Mouse (Mus musculus) CH12F3 (cell line): ENCODE results near the gene Umodl1.

Experiments used
- in situ Hi-C: fragments of 300-500 bp; cut with MboI; formaldehyde crosslinking; loops from 2 replicates; pipeline ENCODE4 v1.14.3; 2020; ENCODE audit warnings: low sequenced_read_pairs

The Umodl1 gene

DNA sequence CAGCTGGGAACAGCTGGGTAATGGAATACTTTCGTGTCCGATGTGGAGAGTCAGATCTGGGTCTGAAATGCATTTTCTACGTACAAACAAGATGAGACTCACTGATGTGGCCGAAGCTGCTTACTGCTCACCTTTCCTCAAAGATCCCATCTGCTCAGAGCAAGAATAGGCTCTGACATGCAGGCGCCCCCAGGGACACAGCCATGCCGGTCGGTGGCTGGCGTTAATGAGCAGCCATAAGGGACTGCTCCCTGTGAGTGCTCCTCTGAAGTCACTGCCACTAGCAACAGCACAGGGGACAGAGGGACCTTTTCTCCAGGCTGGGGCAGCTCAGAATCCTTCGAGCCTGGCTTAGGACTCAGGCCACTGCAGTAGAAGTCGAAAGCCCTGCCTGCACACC is at the start of gene Umodl1:
Gene Umodl1, plus strand, starts transcription at position 301 of the 400 bp plus-strand sequence.
- in situ Hi-C loops, result no loop called here

DNA sequence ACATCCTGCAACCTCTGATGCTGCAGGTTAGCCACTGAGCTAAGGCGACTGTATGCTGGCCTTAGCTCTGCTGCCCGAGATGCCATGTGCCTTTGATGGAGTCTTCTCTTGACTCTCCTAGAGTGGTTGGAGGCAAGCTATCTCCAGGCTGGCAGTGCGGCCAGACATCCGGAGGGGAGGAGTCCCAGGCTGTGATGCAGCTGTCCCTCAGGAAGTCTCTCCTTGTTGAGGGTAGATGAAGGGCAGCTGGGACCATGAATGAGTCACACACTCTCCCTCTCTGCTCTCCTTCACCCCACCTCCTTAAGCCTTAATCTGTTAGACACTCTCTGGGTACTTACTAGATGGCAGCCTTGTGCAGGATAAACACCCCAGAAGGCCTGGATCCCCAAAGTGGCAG is 46.9 kb upstream of the Umodl1 start:
- in situ Hi-C loops, result no loop called here

GRCm38 (mm10) chr17:30910866-30911731 is 43.3 kb upstream of the Umodl1 start:
- in situ Hi-C loops, result no loop called here

- in situ Hi-C loops, result no loop called here
Measured at GRCm38 (mm10) chr17:30911732-30912088, 42.7 kb upstream of the Umodl1 start.

DNA sequence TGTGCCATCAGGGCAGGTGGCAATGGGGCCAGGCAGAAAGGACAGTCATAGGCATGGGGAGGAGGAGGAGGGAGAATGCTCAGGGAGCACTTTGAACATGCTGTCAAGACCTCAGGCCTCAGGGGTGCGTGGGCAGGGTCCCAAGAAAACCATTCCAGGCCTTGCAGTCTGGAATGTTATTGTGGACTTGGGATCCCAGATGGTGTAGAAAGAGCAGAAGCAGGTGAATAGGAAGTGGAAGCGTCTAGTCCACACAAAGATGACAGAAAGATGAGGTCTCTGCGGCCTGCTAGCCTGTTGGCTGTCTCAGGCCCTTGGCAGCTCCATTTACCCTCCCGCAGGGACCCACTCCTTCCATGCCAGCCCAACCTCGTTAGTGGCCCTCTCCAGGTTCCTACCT is 41.9 kb upstream of the Umodl1 start:
- in situ Hi-C loops, result no loop called here

DNA sequence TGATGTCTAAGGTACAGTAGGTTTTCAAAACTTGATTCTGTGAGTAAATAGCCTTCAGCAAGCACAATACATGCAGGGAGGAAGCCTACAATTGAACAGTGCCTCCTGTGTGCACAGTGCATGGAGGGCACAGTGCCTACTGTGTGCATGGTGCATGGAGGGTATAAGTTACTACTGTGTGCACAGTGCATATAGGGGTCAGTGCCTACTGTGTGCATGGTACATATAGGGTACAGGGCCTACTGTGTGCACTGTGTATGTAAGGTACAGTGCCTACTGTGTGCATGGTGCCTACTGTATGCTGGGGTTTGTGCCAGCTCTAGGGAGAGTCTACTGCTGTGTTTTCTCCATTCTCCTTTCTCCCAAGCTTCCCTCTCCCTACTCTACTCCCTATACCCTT is 40.2 kb upstream of the Umodl1 start:
- in situ Hi-C loops, result no loop called here

- in situ Hi-C loops, result loop anchor here (5.0 kb wide), 1 partner anchor 476 kb away; no protein-coding TSS in a partner anchor
Measured at GRCm38 (mm10) chr17:30923566-30923965, 30.9 kb upstream of the Umodl1 start.

DNA sequence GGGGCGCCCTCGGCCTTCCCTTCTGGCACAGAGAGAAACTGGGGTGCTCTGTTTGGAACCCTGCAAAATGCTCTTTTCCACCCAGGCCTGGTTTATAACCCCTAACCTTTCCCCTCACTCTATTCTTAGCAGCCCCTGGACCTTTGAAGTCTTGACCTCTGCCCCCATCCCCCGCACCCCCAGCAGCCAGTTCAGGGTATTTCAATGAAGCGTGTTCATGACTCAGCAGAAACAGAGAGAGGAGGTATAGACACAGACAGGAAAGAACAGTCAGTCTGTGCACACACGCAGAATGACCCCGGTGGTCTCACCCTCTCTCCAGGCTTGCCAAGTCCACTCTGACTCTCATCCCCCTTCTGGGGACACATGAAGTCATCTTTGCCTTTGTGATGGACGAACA is 23.6 kb upstream of the Umodl1 start:
- in situ Hi-C loops, result no loop called here

DNA sequence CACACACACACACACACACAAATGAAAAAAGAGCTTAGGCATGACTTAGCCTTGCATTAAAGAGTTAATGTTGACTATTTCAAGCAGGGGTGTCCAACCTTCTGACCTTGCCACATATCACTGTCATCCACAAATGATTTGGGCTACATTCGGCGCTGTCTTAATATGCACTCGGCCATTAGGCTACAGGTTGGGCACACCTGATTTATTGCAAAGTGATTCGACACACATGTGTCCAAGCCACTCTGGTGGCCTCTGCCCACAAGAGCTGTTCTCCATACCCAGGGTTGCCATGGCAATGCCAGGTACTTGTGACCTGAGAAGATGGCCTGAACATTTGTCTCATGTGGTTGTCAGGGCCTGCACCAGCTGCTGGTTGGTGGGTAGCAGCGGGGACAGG is 21.6 kb upstream of the Umodl1 start:
- in situ Hi-C loops, result no loop called here

GRCm38 (mm10) chr17:30935301-30935700 is 19.1 kb upstream of the Umodl1 start:
- in situ Hi-C loops, result no loop called here

DNA sequence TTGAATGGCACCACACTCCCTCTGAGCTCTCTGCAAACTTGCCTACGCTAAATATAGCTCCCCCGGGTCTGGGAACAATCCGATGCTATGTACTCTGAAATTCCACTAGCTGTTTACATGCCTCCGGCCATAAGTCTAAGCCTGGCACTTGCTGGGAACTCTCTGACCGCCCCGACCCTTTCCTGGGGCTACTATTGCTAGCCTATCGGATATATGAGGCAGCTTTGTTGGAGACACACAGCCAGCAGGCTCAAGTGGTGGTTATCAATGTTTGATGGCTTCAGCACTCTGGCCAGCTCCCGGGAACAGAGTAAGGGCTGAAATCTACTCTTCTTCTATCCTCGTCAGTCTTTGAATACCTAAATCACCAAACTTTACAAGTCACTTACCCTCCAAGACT is 15.9 kb upstream of the Umodl1 start:
- in situ Hi-C loops, result no loop called here

DNA sequence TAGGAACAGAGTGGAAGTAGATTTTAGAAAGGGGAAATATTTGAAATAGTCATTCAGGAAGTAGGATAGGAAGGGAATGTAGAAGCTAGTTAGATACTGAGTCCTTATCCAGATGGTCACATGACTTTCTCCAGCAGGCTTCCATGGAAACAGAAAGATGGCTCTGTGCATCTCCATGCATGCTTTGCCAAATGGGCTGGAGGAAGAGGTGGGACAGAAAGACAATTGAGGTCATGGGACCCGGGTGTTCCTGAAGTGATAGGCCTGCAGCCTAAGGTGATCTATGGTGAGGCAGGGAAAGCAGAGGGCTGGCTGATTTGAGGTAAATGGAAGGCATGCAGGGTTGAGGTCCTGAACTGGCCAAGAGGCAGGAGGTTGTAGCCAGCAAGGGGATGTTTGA is 6.1 kb upstream of the Umodl1 start:
- in situ Hi-C loops, result no loop called here

GRCm38 (mm10) chr17:30950780-30951179 is 3.7 kb upstream of the Umodl1 start:
- in situ Hi-C loops, result no loop called here

DNA sequence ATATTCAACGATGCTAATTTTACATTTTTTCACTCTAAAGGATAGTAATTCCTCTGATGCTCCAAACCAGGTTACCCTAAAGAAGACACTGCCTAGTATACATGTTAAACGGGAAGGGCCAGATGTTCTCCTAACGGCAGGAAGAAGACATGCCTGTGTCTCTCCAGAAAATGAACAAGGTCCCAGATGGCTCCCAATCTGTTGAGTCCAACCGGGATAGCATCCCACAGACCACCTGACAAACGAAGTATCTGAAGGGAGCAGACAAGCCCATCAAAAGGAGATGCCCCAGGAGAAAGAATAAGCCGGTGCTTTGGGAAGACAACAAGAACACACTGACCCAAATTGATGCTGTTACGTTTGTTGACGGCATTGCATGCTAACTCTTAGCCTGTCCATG is 2.8 kb upstream of the Umodl1 start:
- in situ Hi-C loops, result no loop called here

GRCm38 (mm10) chr17:30961936-30962592 is 7.6 kb downstream of the Umodl1 start:
- in situ Hi-C loops, result no loop called here

DNA sequence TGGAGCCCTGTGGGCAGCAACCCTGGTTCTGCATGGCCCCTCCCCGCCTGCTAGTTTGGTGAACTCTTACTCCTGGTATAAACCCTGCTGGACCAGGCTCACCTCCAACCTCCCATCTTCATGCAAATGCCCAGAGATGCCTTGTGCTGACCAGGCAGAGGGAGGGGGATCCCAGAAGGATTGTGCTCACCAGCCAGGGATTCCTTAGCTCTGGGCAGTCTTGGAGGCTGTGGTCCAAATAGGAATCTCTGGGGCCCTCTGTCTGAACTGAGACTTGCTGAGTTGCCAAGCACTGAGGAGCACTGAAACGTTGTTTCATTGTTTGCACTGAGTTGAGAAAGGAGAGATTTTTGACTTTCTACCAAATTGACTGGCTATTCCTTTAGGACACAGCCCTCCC is 8.4 kb downstream of the Umodl1 start:
- in situ Hi-C loops, result no loop called here

DNA sequence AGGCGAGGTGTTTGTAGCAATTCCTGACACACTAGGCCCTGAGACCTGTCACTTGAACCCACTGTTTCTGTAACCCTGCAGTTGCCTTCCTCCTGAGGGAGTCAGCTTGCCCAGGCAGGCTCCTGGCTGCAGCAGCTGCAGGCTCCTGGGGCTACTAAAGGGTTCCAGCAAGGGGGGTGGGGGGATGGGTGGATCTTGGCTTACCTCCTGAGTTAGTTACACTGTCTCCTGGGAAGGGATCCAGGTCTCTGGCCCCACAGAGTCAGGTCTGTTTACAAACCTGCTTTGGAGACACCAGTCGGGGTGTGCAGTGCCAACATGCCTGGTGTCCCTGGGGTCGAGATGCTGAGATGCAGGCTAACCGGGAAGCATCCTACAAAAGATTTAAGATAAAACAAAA is 15.5 kb downstream of the Umodl1 start:
- in situ Hi-C loops, result no loop called here

DNA sequence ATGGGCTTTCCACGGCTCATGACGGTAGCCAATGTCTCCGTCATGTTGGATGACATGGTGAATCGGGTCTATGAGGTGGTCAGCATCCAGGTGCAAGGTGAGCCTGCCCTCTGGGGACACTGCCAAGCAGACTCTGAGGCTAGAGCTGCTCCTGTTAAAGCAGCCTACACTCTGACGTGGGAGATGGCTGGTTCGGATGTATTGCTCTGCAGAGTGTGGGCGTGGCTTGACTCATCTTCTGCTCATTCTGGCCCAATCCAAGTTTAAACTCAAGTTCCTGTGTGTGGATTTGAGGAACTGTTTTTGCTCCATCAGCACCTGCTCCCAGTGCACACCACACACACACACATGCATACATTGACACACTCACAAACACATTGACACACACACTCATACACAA is 17.4 kb downstream of the Umodl1 start:
- in situ Hi-C loops, result no loop called here

DNA sequence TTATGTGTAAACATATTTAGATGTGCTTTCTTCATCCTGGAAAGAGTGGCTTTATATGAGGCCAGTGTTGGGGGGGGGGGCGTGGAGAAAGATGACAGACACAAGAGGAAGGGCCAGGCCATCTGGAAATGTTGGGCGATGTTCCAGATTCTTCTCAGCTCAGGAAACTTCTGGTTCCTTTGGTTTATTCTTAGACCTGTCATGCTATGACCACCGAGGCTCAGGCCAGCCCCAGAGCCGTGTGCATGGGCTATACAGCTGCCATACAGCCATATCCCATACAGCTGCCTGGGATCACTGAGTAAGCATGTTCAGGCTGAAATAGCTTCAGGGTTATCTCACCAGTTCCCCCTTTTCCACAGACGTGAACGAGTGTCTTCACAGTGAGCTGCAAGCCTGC is 18.9 kb downstream of the Umodl1 start:
- in situ Hi-C loops, result no loop called here

GRCm38 (mm10) chr17:30977290-30977689 is 22.9 kb downstream of the Umodl1 start:
- in situ Hi-C loops, result no loop called here

GRCm38 (mm10) chr17:30978556-30978955 is 24.1 kb downstream of the Umodl1 start:
- in situ Hi-C loops, result no loop called here

GRCm38 (mm10) chr17:30983521-30983920 is 29.1 kb downstream of the Umodl1 start:
- in situ Hi-C loops, result no loop called here
